Mouse (Mus musculus) CH12.LX (cell line): ENCODE results near the gene Ccdc159. TPM values are rescaled to one million over a fixed set of nuclear protein-coding genes. Genes with fewer than 3 reads are reported as not detected.

Experiments used
- DNase-seq: peaks from one replicate; pipeline ENCODE4 v3.0.0-alpha.2; 2013; ENCODE audit errors: extremely low read depth
- H3K27ac ChIP-seq: 2 replicates; pipeline ENCODE4 v1.5.1; 2012; ENCODE audit warnings: low read depth, mild to moderate bottlenecking, control low read depth, moderate library complexity; ENCODE audit not compliant: insufficient read depth
- H3K27me3 ChIP-seq: replicated peaks from 2 replicates; pipeline ENCODE3; 2012; ENCODE audit warnings: inconsistent platforms
- H3K36me3 ChIP-seq, 2 experiments: replicated peaks in 1 of 2; 2 replicates each; pipeline versions ENCODE3 to v1.6.1; 2012; ENCODE audit warnings: inconsistent platforms in 1 of 2, low read length in 1 of 2, mild to moderate bottlenecking in 1 of 2, mixed read lengths in 1 of 2, moderate library complexity in 1 of 2; ENCODE audit not compliant: control insufficient read depth in 1 of 2, insufficient read depth in 1 of 2
- H3K4me1 ChIP-seq, 2 experiments: 2 replicates each; pipeline ENCODE4 v1.6.1; 2012; ENCODE audit warnings: inconsistent platforms in 1 of 2, moderate library complexity in 1 of 2; ENCODE audit not compliant: insufficient read depth in 2 of 2, control insufficient read depth in 1 of 2
- H3K4me2 ChIP-seq: 2 replicates; pipeline ENCODE4 v1.6.1; 2012; ENCODE audit warnings: low read depth, mild to moderate bottlenecking, control low read depth; ENCODE audit not compliant: poor library complexity, insufficient read depth, severe bottlenecking
- H3K4me3 ChIP-seq, 3 experiments: fragments of 150-350 bp in 1 of 3; sonication (generic) in 1 of 3; replicated peaks in 1 of 3; 2 replicates each; pipeline versions ENCODE3 to v1.5.1; 2011 to 2012; ENCODE audit warnings: low read depth in 2 of 3, low read length in 2 of 3, mild to moderate bottlenecking in 2 of 3, moderate library complexity in 2 of 3, control low read depth in 1 of 3, improper control_type of control experiment in 1 of 3, inconsistent platforms in 1 of 3, mixed read lengths in 1 of 3; ENCODE audit not compliant: poor library complexity in 1 of 3
- H3K79me2 ChIP-seq: replicated peaks from 2 replicates; pipeline ENCODE4 v1.6.1; 2012; ENCODE audit warnings: mild to moderate bottlenecking, moderate library complexity; ENCODE audit not compliant: control insufficient read depth, poor library complexity, insufficient read depth, severe bottlenecking; ENCODE audit errors: extremely low read depth
- H3K9ac ChIP-seq: 2 replicates; pipeline ENCODE4 v1.6.1; 2012; ENCODE audit warnings: low read depth, mild to moderate bottlenecking, control low read depth, moderate library complexity; ENCODE audit not compliant: insufficient read depth
- H3K9me3 ChIP-seq: replicated peaks from 2 replicates; pipeline ENCODE3; 2012; ENCODE audit warnings: low read length, inconsistent platforms, mixed read lengths
- BHLHE40 ChIP-seq: IDR thresholded peaks from 2 replicates; pipeline ENCODE4 v1.6.1; 2011; ENCODE audit warnings: mild to moderate bottlenecking, low read depth, low read length, improper control_type of control experiment
- CHD2 ChIP-seq: IDR thresholded peaks from 2 replicates; pipeline ENCODE4 v1.6.1; 2011; ENCODE audit warnings: low read length, improper control_type of control experiment
- CTCF ChIP-seq, 2 experiments: IDR thresholded peaks in 1 of 2; conservative IDR thresholded peaks in 1 of 2; 2 replicates each; pipeline ENCODE4 v1.5.1; 2011 to 2012; ENCODE audit warnings: low read depth in 2 of 2, low read length in 2 of 2, improper control_type of control experiment in 1 of 2, inconsistent platforms in 1 of 2, mild to moderate bottlenecking in 1 of 2, moderate library complexity in 1 of 2
- ELF1 ChIP-seq: IDR thresholded peaks from 2 replicates; pipeline ENCODE4 v1.6.1; 2014; ENCODE audit warnings: low read depth, mild to moderate bottlenecking, inconsistent platforms, low read length, improper control_type of control experiment
- EP300 ChIP-seq: IDR thresholded peaks from 2 replicates; pipeline ENCODE4 v1.6.1; 2011; ENCODE audit warnings: low read length, improper control_type of control experiment
- ETS1 ChIP-seq: conservative IDR thresholded peaks from 2 replicates; pipeline ENCODE4 v1.6.1; 2012; ENCODE audit warnings: low read depth, mild to moderate bottlenecking, inconsistent platforms, low read length, improper control_type of control experiment, moderate library complexity
- HCFC1 ChIP-seq: IDR thresholded peaks from 2 replicates; pipeline ENCODE4 v1.6.1; 2012; ENCODE audit warnings: low read depth, mild to moderate bottlenecking, inconsistent platforms, low read length, improper control_type of control experiment
- IRF4 ChIP-seq: IDR thresholded peaks from 2 replicates; pipeline ENCODE4 v1.6.1; 2014; ENCODE audit warnings: low read depth, mild to moderate bottlenecking, inconsistent platforms, low read length, improper control_type of control experiment
- JUN ChIP-seq: IDR thresholded peaks from 2 replicates; pipeline ENCODE4 v1.6.1; 2011; ENCODE audit warnings: low read depth, mild to moderate bottlenecking, low read length, improper control_type of control experiment, moderate library complexity; ENCODE audit not compliant: insufficient read depth
- KAT2A ChIP-seq: IDR thresholded peaks from 2 replicates; pipeline ENCODE4 v1.6.1; 2012; ENCODE audit warnings: low read length, improper control_type of control experiment, inconsistent platforms; ENCODE audit not compliant: insufficient replicate concordance
- MAFK ChIP-seq: IDR thresholded peaks from 2 replicates; pipeline ENCODE4 v1.6.1; 2011; ENCODE audit warnings: low read length, improper control_type of control experiment; ENCODE audit not compliant: insufficient replicate concordance
- MAX ChIP-seq: IDR thresholded peaks from 2 replicates; pipeline ENCODE4 v1.6.1; 2011; ENCODE audit warnings: low read length, improper control_type of control experiment
- MAZ ChIP-seq: IDR thresholded peaks from 2 replicates; pipeline ENCODE4 v1.6.1; 2012; ENCODE audit warnings: low read depth, mild to moderate bottlenecking, inconsistent platforms, low read length, improper control_type of control experiment, moderate library complexity
- MEF2A ChIP-seq: IDR thresholded peaks from 2 replicates; pipeline ENCODE4 v1.6.1; 2014; ENCODE audit warnings: low read depth, mild to moderate bottlenecking, inconsistent platforms, low read length, improper control_type of control experiment, borderline replicate concordance
- MXI1 ChIP-seq: IDR thresholded peaks from 2 replicates; pipeline ENCODE4 v1.6.1; 2011; ENCODE audit warnings: mild to moderate bottlenecking, low read depth, low read length, improper control_type of control experiment
- MYC ChIP-seq: IDR thresholded peaks from 2 replicates; pipeline ENCODE4 v1.6.1; 2011; ENCODE audit warnings: low read depth, mild to moderate bottlenecking, improper control_type of control experiment, low read length
- NELFE ChIP-seq: IDR thresholded peaks from 2 replicates; pipeline ENCODE4 v1.6.1; 2011; ENCODE audit warnings: low read depth, low read length, improper control_type of control experiment
- NRF1 ChIP-seq: IDR thresholded peaks from 2 replicates; pipeline ENCODE4 v1.6.1; 2014; ENCODE audit warnings: low read depth, mild to moderate bottlenecking, inconsistent platforms, low read length, improper control_type of control experiment, moderate library complexity
- PAX5 ChIP-seq: IDR thresholded peaks from 2 replicates; pipeline ENCODE4 v1.6.1; 2012; ENCODE audit warnings: low read length, inconsistent platforms, mixed read lengths
- POLR2A ChIP-seq: IDR thresholded peaks from 2 replicates; pipeline ENCODE4 v1.6.1; 2011; ENCODE audit warnings: low read depth, mild to moderate bottlenecking, improper control_type of control experiment, low read length
- POLR2AphosphoS2 ChIP-seq: IDR thresholded peaks from 2 replicates; pipeline ENCODE4 v1.6.1; 2011; ENCODE audit warnings: low read depth, low read length, improper control_type of control experiment
- RAD21 ChIP-seq: IDR thresholded peaks from 2 replicates; pipeline ENCODE4 v1.6.1; 2011; ENCODE audit warnings: low read depth, mild to moderate bottlenecking, low read length, improper control_type of control experiment, moderate library complexity
- RCOR1 ChIP-seq: conservative IDR thresholded peaks from 2 replicates; pipeline ENCODE4 v1.6.1; 2012; ENCODE audit warnings: low read depth, mild to moderate bottlenecking, inconsistent platforms, low read length, improper control_type of control experiment
- SIN3A ChIP-seq: IDR thresholded peaks from 2 replicates; pipeline ENCODE4 v1.6.1; 2012; ENCODE audit warnings: low read length, improper control_type of control experiment, inconsistent platforms
- SMC3 ChIP-seq: IDR thresholded peaks from 2 replicates; pipeline ENCODE4 v1.6.1; 2011; ENCODE audit warnings: low read depth, low read length, improper control_type of control experiment
- TBP ChIP-seq: conservative IDR thresholded peaks from 2 replicates; pipeline ENCODE4 v1.6.1; 2011; ENCODE audit warnings: low read depth, low read length, improper control_type of control experiment
- TCF12 ChIP-seq: IDR thresholded peaks from 2 replicates; pipeline ENCODE4 v1.6.1; 2014; ENCODE audit warnings: low read depth, mild to moderate bottlenecking, inconsistent platforms, low read length, improper control_type of control experiment
- USF1 ChIP-seq: IDR thresholded peaks from 2 replicates; pipeline ENCODE4 v1.6.1; 2014; ENCODE audit warnings: low read depth, mild to moderate bottlenecking, inconsistent platforms, low read length, improper control_type of control experiment
- USF2 ChIP-seq: conservative IDR thresholded peaks from 2 replicates; pipeline ENCODE4 v1.6.1; 2011; ENCODE audit warnings: low read depth, low read length, improper control_type of control experiment
- ZC3H11A ChIP-seq: IDR thresholded peaks from 2 replicates; pipeline ENCODE4 v1.6.1; 2012; ENCODE audit warnings: low read depth, mild to moderate bottlenecking, inconsistent platforms, low read length, improper control_type of control experiment
- ZKSCAN1 ChIP-seq: IDR thresholded peaks from 2 replicates; pipeline ENCODE4 v1.6.1; 2012; ENCODE audit warnings: low read depth, inconsistent platforms, low read length, improper control_type of control experiment, borderline replicate concordance
- ZMIZ1 ChIP-seq: IDR thresholded peaks from 2 replicates; pipeline ENCODE4 v1.6.1; 2012; ENCODE audit warnings: low read depth, mild to moderate bottlenecking, inconsistent platforms, low read length, improper control_type of control experiment
- ZNF384 ChIP-seq: IDR thresholded peaks from 2 replicates; pipeline ENCODE4 v1.6.1; 2012; ENCODE audit warnings: low read depth, low read length, improper control_type of control experiment, inconsistent platforms
- dilution Hi-C: fragments of 300-500 bp; cut with MboI; formaldehyde crosslinking; loops from 2 replicates; pipeline ENCODE4 v1.14.3; 2020; ENCODE audit warnings: low sequenced_read_pairs; ENCODE audit not compliant: extremely low pct_unique_long_range_greater_than_20kb, extremely low pct_ligation_motif_present
- in situ Hi-C: fragments of 300-500 bp; cut with MboI; formaldehyde crosslinking; loops from 3 replicates; pipeline ENCODE4 v1.14.3; 2019; ENCODE audit warnings: low sequenced_read_pairs, low pct_ligation_motif_present, low pct_unique_long_range_greater_than_20kb, mixed read lengths
- polyA plus RNA-seq: library from polyadenylated mRNA; unstranded; fragments of >175 nt; gene quantifications from 2 replicates; pipeline ENCODE4 v1.2.1, GENCODE M21; 2012; ENCODE audit warnings: low read depth; ENCODE audit not compliant: insufficient read length
- total RNA-seq, 2 experiments: library from RNA; depleted of rRNA; stranded (reverse); fragments of 300-350 nt in 1 of 2; fragments of >200 nt in 1 of 2; gene quantifications; 2 replicates each; pipeline ENCODE4 v1.2.3; 2012 to 2014

The Ccdc159 gene
- total and polyA plus RNA-seq, 3 experiments = not detected

- no peak for TF ChIP-seq USF2
- no peak for TF ChIP-seq ZKSCAN1
- TF ChIP-seq EP300 = no peak
- TF ChIP-seq ZNF384 = peak; percentile 81; the same call in 1 of the 2 replicates
- no peak for TF ChIP-seq MAFK
- peak; percentile 38 for TF ChIP-seq USF1
- no peak for TF ChIP-seq HCFC1
- no peak for TF ChIP-seq POLR2AphosphoS2
- no peak for TF ChIP-seq ZMIZ1
- TF ChIP-seq ZC3H11A = no peak
- TF ChIP-seq CHD2 = no peak
- TF ChIP-seq MEF2A = no peak
- TF ChIP-seq RCOR1 = no peak
- peak in 1 of 2 experiments; percentile 55; a peak in 2 of 4 replicates for TF ChIP-seq CTCF (conservative IDR thresholded peaks at IDR 0.05 in 1 of 2, IDR thresholded peaks at IDR 0.05 in 1 of 2; ENCODE audit: low read depth in 2 of 2, low read length in 2 of 2)
- no peak for TF ChIP-seq PAX5
- TF ChIP-seq SMC3 = peak; percentile 44
- TF ChIP-seq RAD21 = peak; percentile 16
- no peak for TF ChIP-seq ETS1
- peak; percentile 90 for TF ChIP-seq MXI1
- TF ChIP-seq, all 38 proteins: peak for 12
These were observed 27.9 kb downstream of the Ccdc159 start (continued) for GRCm38 (mm10) chr9:21955225-21955569.

- H3K36me3 ChIP-seq = peaks cover 3% of the 10 kb centered on the region in 2 experiments
- H3K79me2 ChIP-seq = 0 out of 2 replicates have a peak, but pooled peaks cover 3% of the 10 kb centered on the region
- in situ Hi-C loops = no loop called here
- peak within 1 kb of the TSS; percentile 88 for H3K4me2 ChIP-seq
- H3K4me1 ChIP-seq = peaks cover 2 to 10% of the 10 kb centered on the region in 2 experiments; a peak in 3 of 4 replicates
- DNase-seq = peak; percentile 98
- peaks cover 3% of the 10 kb centered on the region for H3K9me3 ChIP-seq
- peak within 1 kb of the TSS; percentile 84 for H3K27ac ChIP-seq
- TF ChIP-seq MYC (0 out of 2 replicates have a peak, but pooled peaks have one; percentile 42), MXI1 (peak; percentile 65; the same call in 1 of the 2 replicates), JUN (no peak), MAFK (no peak), TCF12 (peak; percentile 61; the same call in 1 of the 2 replicates), SIN3A (no peak; the same call in 1 of the 2 replicates), POLR2A (peak; percentile 84), IRF4 (peak; percentile 62), BHLHE40 (peak; percentile 14; the same call in 1 of the 2 replicates), SMC3 (no peak), NRF1 (peak; percentile 61), TBP (peak; percentile 73; the same call in 1 of the 2 replicates), ELF1 (peak; percentile 77), CHD2 (peak; percentile 90), HCFC1 (peak; percentile 75), EP300 (no peak), ETS1 (no peak), MAX (peak; percentile 59; the same call in 1 of the 2 replicates), ZC3H11A (no peak), KAT2A (no peak), MAZ (no peak), NELFE (peak; percentile 45)
- peak within 1 kb of the TSS; percentile 59 to 79 (median 77) for H3K4me3 ChIP-seq
- peaks cover 6% of the 10 kb centered on the region for H3K27me3 ChIP-seq
- H3K9ac ChIP-seq = peak within 1 kb of the TSS; percentile 89
- dilution Hi-C loops = no loop called here
These were observed 28.5 kb downstream of the Ccdc159 start, which contains the start of gene Swsap1 for GRCm38 (mm10) chr9:21955570-21956281. Gene Swsap1, plus strand, starts transcription at chr9:21955755.
